Mouse (Mus musculus) kidney, adult 9 months (tissue): ENCODE measurements around the gene Gm8857.
"Not testable (repeated sequence)": the region's sequence is repeated elsewhere in the genome, so short reads cannot be mapped to it uniquely, and the experiment has no call there.

Experiments
- DNase-seq: peaks from one replicate; pipeline ENCODE4 v3.0.0; 2022

Gm8857 gene

DNA sequence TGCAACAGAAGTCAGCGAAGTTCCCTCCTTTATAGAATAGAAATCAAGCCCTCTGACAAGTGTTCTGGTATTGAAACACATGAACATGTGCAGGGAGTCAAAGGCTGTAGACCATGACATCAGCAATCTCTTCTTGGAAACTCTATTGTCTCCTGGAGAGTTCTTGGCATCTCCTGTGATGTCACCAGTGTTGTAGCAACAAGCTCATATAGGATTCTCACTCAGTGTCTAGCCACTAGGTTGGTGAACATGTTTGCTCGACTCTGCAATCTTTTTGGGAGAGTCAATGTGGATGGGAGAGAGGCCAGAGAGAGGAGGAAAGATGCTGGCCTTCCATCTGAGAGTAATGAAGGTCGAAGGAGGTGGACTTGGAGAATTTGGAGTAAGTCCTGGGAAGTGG lies at the start of gene Gm8857, which contains the start of gene Gm8871:
Gene Gm8857, plus strand, starts transcription at position 303 of the 400 bp plus-strand sequence.
Gene Gm8871, plus strand, starts transcription at position 301 of the 400 bp plus-strand sequence.
- DNase-seq = not testable (repeated sequence)

DNA sequence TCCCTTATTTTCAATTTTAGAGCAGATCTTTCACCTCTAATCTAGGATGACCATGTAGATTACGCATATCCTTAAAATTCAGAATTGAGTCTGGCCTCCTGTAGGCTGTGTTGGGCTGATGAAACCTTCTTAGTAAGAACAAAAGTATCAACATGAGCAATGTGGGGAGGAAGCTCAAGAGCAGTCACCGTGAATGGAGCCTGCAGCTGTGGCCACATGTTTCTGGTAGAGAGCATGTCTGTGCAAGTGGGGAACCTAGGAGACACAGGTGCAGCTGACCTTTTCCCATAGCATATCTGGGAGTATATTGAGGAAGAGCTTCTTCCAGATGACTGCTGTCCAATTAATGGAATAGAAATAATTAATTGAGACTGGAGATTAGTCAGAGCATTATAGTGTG lies 5.9 kb downstream of the Gm8857 start:
- not testable (repeated sequence) for DNase-seq

GRCm38 (mm10) chr5:10958057-10958456 lies 10.4 kb downstream of the Gm8857 start:
- DNase-seq = not testable (repeated sequence)
